Mouse (Mus musculus): ENCODE results near the gene Slc35e2. TPM values are rescaled to one million over a fixed set of nuclear protein-coding genes. Genes with fewer than 3 reads are reported as not detected.

Slc35e2 gene
- polyA plus RNA-seq, 1 experiment from 2014 or later, result 17.0 TPM

GRCm38 (mm10) chr4:155573155-155573554 lies 28.1 kb upstream of the Slc35e2 start:
- H3K36me3 ChIP-seq (ENCODE audit: control insufficient read depth, insufficient read depth, low read length), result no peaks in the 10 kb centered on the region
- no peak overlapping the region for H3K27ac ChIP-seq (ENCODE audit: low read depth, low read length)
- H3K27me3 ChIP-seq (ENCODE audit: control insufficient read depth, insufficient read depth, low read length), result no peaks in the 10 kb centered on the region
- 91% methylated on average over 2 of the region's 2 CpGs for WGBS
- H3K9ac ChIP-seq (ENCODE audit: low read depth, low read length), result no peak overlapping the region
- ATAC-seq (ENCODE audit: low FRiP score) (no peak), DNase-seq (ENCODE audit: low spot score) (no peak)
- H3K4me3 ChIP-seq (ENCODE audit: low read depth, low read length), result no peak overlapping the region
- H3K4me2 ChIP-seq (replicated peaks; ENCODE audit: low read depth, low read length), result no peak overlapping the region
- no peaks in the 10 kb centered on the region for H3K4me1 ChIP-seq (replicated peaks; ENCODE audit: control insufficient read depth, insufficient read depth, low read length)
- H3K9me3 ChIP-seq (ENCODE audit: control insufficient read depth, low read length), result no peaks in the 10 kb centered on the region

DNA sequence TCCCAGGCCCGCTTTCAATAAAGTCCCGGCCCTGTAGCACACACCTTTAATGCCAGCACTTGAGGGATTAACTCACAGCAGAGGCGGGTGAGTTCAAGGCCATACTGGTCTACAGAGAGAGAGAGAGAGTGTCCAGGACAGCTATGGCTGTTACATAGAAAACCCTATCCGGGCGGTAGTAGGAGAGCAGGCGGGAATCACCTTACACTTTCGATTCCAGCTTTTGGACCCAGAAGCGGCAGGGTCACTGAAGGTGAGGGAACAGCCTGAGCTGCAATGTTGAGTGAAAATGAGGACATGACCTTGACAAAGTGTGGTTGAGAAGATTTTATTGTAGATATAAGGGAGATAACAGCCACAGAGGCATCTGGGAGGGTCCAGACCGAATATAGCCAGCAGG lies 27.3 kb upstream of the Slc35e2 start:
- no peaks in the 10 kb centered on the region for H3K4me1 ChIP-seq (replicated peaks; ENCODE audit: control insufficient read depth, insufficient read depth, low read length)
- ATAC-seq (ENCODE audit: low FRiP score) (no peak), DNase-seq (ENCODE audit: low spot score) (no peak)
- WGBS, result 95% methylated on average over 9 of the region's 9 CpGs
- no peak overlapping the region for H3K4me2 ChIP-seq (replicated peaks; ENCODE audit: low read depth, low read length)
- no peak overlapping the region for H3K4me3 ChIP-seq (ENCODE audit: low read depth, low read length)
- no peak overlapping the region for H3K9ac ChIP-seq (ENCODE audit: low read depth, low read length)
- H3K27me3 ChIP-seq (ENCODE audit: control insufficient read depth, insufficient read depth, low read length), result no peaks in the 10 kb centered on the region
- H3K36me3 ChIP-seq (ENCODE audit: control insufficient read depth, insufficient read depth, low read length), result no peaks in the 10 kb centered on the region
- no peak overlapping the region for H3K27ac ChIP-seq (ENCODE audit: low read depth, low read length)
- no peaks in the 10 kb centered on the region for H3K9me3 ChIP-seq (ENCODE audit: control insufficient read depth, low read length)

- Histone ChIP-seq H3K4me2 (replicated peaks; ENCODE audit: low read depth, low read length) (no peak overlapping the region), H3K9ac (ENCODE audit: low read depth, low read length) (no peak overlapping the region), H3K4me3 (ENCODE audit: low read depth, low read length) (no peak overlapping the region), H3K36me3 (ENCODE audit: control insufficient read depth, insufficient read depth, low read length) (no peaks in the 10 kb centered on the region), H3K4me1 (replicated peaks; ENCODE audit: control insufficient read depth, insufficient read depth, low read length) (no peaks in the 10 kb centered on the region), H3K27ac (ENCODE audit: low read depth, low read length) (no peak overlapping the region), H3K9me3 (ENCODE audit: control insufficient read depth, low read length) (no peaks in the 10 kb centered on the region), H3K27me3 (ENCODE audit: control insufficient read depth, insufficient read depth, low read length) (no peaks in the 10 kb centered on the region)
- ATAC-seq (ENCODE audit: low FRiP score), result no peak
- WGBS, result 92% methylated on average over 11 of the region's 11 CpGs
- DNase-seq (ENCODE audit: low spot score), result no peak
Observed at GRCm38 (mm10) chr4:155574931-155575330, 26.3 kb upstream of the Slc35e2 start.

DNA sequence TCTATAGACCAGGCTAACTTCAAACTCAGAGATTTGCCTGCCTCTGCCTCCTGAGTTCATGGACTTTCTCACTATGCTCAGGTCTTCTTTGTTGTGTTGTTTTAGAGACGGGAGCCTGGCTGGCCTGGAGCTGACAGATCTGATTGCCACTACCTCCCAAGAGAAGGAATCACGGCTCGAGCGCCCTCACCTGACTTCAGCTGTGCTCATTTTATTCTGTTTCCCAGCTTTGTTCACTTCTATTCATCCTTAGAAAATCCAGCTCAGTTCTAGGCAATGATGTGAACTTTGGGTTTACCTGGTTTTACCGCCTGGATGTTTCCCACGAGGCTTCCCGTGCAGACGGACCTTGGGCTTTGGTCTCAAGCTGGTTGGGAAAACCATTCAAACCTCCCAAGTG lies 25.7 kb upstream of the Slc35e2 start:
- DNase-seq (ENCODE audit: low spot score) (no peak), ATAC-seq (ENCODE audit: low FRiP score) (no peak)
- no peak overlapping the region for H3K4me3 ChIP-seq (ENCODE audit: low read depth, low read length)
- H3K9me3 ChIP-seq (ENCODE audit: control insufficient read depth, low read length), result no peaks in the 10 kb centered on the region
- no peak overlapping the region for H3K9ac ChIP-seq (ENCODE audit: low read depth, low read length)
- H3K4me2 ChIP-seq (replicated peaks; ENCODE audit: low read depth, low read length), result no peak overlapping the region
- no peaks in the 10 kb centered on the region for H3K4me1 ChIP-seq (replicated peaks; ENCODE audit: control insufficient read depth, insufficient read depth, low read length)
- H3K27ac ChIP-seq (ENCODE audit: low read depth, low read length), result no peak overlapping the region
- 89% methylated on average over 8 of the region's 8 CpGs for WGBS
- no peaks in the 10 kb centered on the region for H3K36me3 ChIP-seq (ENCODE audit: control insufficient read depth, insufficient read depth, low read length)
- no peaks in the 10 kb centered on the region for H3K27me3 ChIP-seq (ENCODE audit: control insufficient read depth, insufficient read depth, low read length)

DNA sequence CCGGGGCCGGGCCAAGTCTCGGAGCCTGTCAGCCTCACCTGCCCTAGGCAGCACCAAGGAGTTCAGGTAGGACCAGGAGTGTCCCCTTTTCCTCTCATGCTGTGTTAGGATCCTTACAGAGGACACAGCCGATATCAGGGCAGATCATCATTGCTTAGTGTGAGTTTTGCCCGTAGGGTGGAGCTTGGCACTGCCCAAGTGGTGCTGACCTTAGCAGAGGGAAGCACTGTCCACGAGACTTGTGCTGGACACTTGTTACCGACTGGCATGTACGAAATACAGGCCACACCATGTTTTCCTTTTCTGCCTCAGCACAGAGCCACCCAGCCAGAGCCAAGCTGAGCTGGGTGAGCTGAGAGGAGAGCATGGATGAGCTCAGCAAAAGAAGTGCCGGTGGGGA lies 24.1 kb upstream of the Slc35e2 start:
- DNase-seq (ENCODE audit: low spot score), result no peak
- Histone ChIP-seq H3K4me2 (replicated peaks; ENCODE audit: low read depth, low read length) (no peak overlapping the region), H3K9ac (ENCODE audit: low read depth, low read length) (no peak overlapping the region), H3K4me1 (replicated peaks; ENCODE audit: control insufficient read depth, insufficient read depth, low read length) (no peaks in the 10 kb centered on the region), H3K36me3 (ENCODE audit: control insufficient read depth, insufficient read depth, low read length) (0 out of 2 replicates have a peak, but pooled peaks cover under 1% of the 10 kb centered on the region), H3K9me3 (ENCODE audit: control insufficient read depth, low read length) (no peaks in the 10 kb centered on the region), H3K4me3 (ENCODE audit: low read depth, low read length) (no peak overlapping the region), H3K27ac (ENCODE audit: low read depth, low read length) (no peak overlapping the region), H3K27me3 (ENCODE audit: control insufficient read depth, insufficient read depth, low read length) (no peaks in the 10 kb centered on the region)
- ATAC-seq (ENCODE audit: low FRiP score), result no peak
- WGBS, result 95% methylated on average over 9 of the region's 9 CpGs

DNA sequence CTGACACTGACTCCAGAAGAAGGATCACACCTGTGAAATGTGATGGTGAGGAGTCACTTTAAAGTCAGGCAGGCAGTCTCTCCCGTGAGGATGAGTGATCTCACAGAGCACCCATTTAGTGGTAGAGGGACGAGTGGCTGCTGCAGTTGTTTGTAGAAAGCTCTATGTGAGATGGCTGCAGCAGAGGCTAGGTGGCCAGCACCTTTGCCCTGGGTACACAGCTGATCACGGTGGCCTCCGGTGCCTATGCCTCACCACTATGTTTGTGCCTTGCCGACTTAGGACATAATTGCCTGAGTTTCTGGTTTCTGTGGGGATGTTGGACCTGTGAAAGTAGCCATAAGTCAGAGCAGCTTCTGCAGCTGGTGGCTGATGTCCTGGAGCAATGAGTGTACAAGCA lies 23.5 kb upstream of the Slc35e2 start:
- Histone ChIP-seq H3K27me3 (ENCODE audit: control insufficient read depth, insufficient read depth, low read length) (no peaks in the 10 kb centered on the region), H3K9me3 (ENCODE audit: control insufficient read depth, low read length) (no peaks in the 10 kb centered on the region), H3K27ac (ENCODE audit: low read depth, low read length) (no peak overlapping the region), H3K4me2 (replicated peaks; ENCODE audit: low read depth, low read length) (no peak overlapping the region), H3K4me1 (replicated peaks; ENCODE audit: control insufficient read depth, insufficient read depth, low read length) (no peaks in the 10 kb centered on the region), H3K4me3 (ENCODE audit: low read depth, low read length) (no peak overlapping the region), H3K36me3 (ENCODE audit: control insufficient read depth, insufficient read depth, low read length) (0 out of 2 replicates have a peak, but pooled peaks cover 3% of the 10 kb centered on the region), H3K9ac (ENCODE audit: low read depth, low read length) (no peak overlapping the region)
- no peak for DNase-seq (ENCODE audit: low spot score)
- 88% methylated on average over 5 of the region's 5 CpGs for WGBS
- ATAC-seq (ENCODE audit: low FRiP score), result no peak

GRCm38 (mm10) chr4:155578336-155579125 lies 22.7 kb upstream of the Slc35e2 start:
- Histone ChIP-seq H3K4me2 (replicated peaks; ENCODE audit: low read depth, low read length) (no peak overlapping the region), H3K9me3 (ENCODE audit: control insufficient read depth, low read length) (no peaks in the 10 kb centered on the region), H3K27me3 (ENCODE audit: control insufficient read depth, insufficient read depth, low read length) (no peaks in the 10 kb centered on the region), H3K36me3 (ENCODE audit: control insufficient read depth, insufficient read depth, low read length) (0 out of 2 replicates have a peak, but pooled peaks cover 3% of the 10 kb centered on the region), H3K4me3 (ENCODE audit: low read depth, low read length) (no peak overlapping the region), H3K9ac (ENCODE audit: low read depth, low read length) (no peak overlapping the region), H3K27ac (ENCODE audit: low read depth, low read length) (no peak overlapping the region), H3K4me1 (replicated peaks; ENCODE audit: control insufficient read depth, insufficient read depth, low read length) (no peaks in the 10 kb centered on the region)
- 90% methylated on average over 7 of the region's 7 CpGs for WGBS
- no peak for ATAC-seq (ENCODE audit: low FRiP score)
- no peak for DNase-seq (ENCODE audit: low spot score)

- Histone ChIP-seq H3K9me3 (ENCODE audit: control insufficient read depth, low read length) (no peaks in the 10 kb centered on the region), H3K4me2 (replicated peaks; ENCODE audit: low read depth, low read length) (no peak overlapping the region), H3K4me3 (ENCODE audit: low read depth, low read length) (no peak overlapping the region), H3K36me3 (ENCODE audit: control insufficient read depth, insufficient read depth, low read length) (0 out of 2 replicates have a peak, but pooled peaks cover 3% of the 10 kb centered on the region), H3K27ac (ENCODE audit: low read depth, low read length) (no peak overlapping the region), H3K9ac (ENCODE audit: low read depth, low read length) (no peak overlapping the region), H3K27me3 (ENCODE audit: control insufficient read depth, insufficient read depth, low read length) (no peaks in the 10 kb centered on the region), H3K4me1 (replicated peaks; ENCODE audit: control insufficient read depth, insufficient read depth, low read length) (no peaks in the 10 kb centered on the region)
- no peak for ATAC-seq (ENCODE audit: low FRiP score)
- DNase-seq (ENCODE audit: low spot score), result peak; percentile 79
- WGBS, result 33% methylated on average over 1 of the region's 1 CpGs
Observed at GRCm38 (mm10) chr4:155580420-155580819, 20.8 kb upstream of the Slc35e2 start.

GRCm38 (mm10) chr4:155582279-155582905 lies 18.8 kb upstream of the Slc35e2 start:
- H3K9me3 ChIP-seq (ENCODE audit: control insufficient read depth, low read length), result no peaks in the 10 kb centered on the region
- no peak overlapping the region for H3K9ac ChIP-seq (ENCODE audit: low read depth, low read length)
- H3K27ac ChIP-seq (ENCODE audit: low read depth, low read length), result no peak overlapping the region
- H3K36me3 ChIP-seq (ENCODE audit: control insufficient read depth, insufficient read depth, low read length), result 0 out of 2 replicates have a peak, but pooled peaks cover 3% of the 10 kb centered on the region
- H3K27me3 ChIP-seq (ENCODE audit: control insufficient read depth, insufficient read depth, low read length), result no peaks in the 10 kb centered on the region
- H3K4me2 ChIP-seq (replicated peaks; ENCODE audit: low read depth, low read length), result no peak overlapping the region
- no peak for ATAC-seq (ENCODE audit: low FRiP score)
- WGBS, result 90% methylated on average over 6 of the region's 6 CpGs
- no peak for DNase-seq (ENCODE audit: low spot score)
- H3K4me3 ChIP-seq (ENCODE audit: low read depth, low read length), result no peak overlapping the region
- no peaks in the 10 kb centered on the region for H3K4me1 ChIP-seq (replicated peaks; ENCODE audit: control insufficient read depth, insufficient read depth, low read length)

All from hindbrain, embryonic 11.5 days (tissue).